Mouse (Mus musculus): Measurements from ENCODE around the gene Pik3cd.

The Pik3cd gene

GRCm38 (mm10) chr4:149724916-149725470 lies 22.6 kb upstream of the Pik3cd start:
- no peak for ATAC-seq (ENCODE audit: low TSS enrichment)

GRCm38 (mm10) chr4:149723855-149724731 lies 21.7 kb upstream of the Pik3cd start:
- ATAC-seq (ENCODE audit: low TSS enrichment), result peak; percentile 70

- ATAC-seq (ENCODE audit: low TSS enrichment), result no peak
Observed at GRCm38 (mm10) chr4:149723021-149723390, 20.6 kb upstream of the Pik3cd start.

GRCm38 (mm10) chr4:149722104-149723020 lies 20.0 kb upstream of the Pik3cd start:
- no peak for ATAC-seq (ENCODE audit: low TSS enrichment)

GRCm38 (mm10) chr4:149721163-149721562 lies 18.8 kb upstream of the Pik3cd start:
- ATAC-seq (ENCODE audit: low TSS enrichment), result no peak

GRCm38 (mm10) chr4:149719686-149720085 lies 17.3 kb upstream of the Pik3cd start:
- peak; percentile 52; the same call in 1 of the 2 replicates for ATAC-seq (ENCODE audit: low TSS enrichment)

- ATAC-seq (ENCODE audit: low TSS enrichment), result no peak
Observed at GRCm38 (mm10) chr4:149714542-149714941, 12.2 kb upstream of the Pik3cd start.

- ATAC-seq (ENCODE audit: low TSS enrichment), result peak; percentile 33; the same call in 1 of the 2 replicates
Observed at GRCm38 (mm10) chr4:149711955-149712354, 9.6 kb upstream of the Pik3cd start.

GRCm38 (mm10) chr4:149711485-149711884 lies 9.1 kb upstream of the Pik3cd start:
- no peak for ATAC-seq (ENCODE audit: low TSS enrichment)

GRCm38 (mm10) chr4:149710510-149710909 lies 8.1 kb upstream of the Pik3cd start:
- peak; percentile 96 for ATAC-seq (ENCODE audit: low TSS enrichment)

GRCm38 (mm10) chr4:149705941-149706340 lies 3.6 kb upstream of the Pik3cd start:
- ATAC-seq (ENCODE audit: low TSS enrichment), result no peak

- no peak for ATAC-seq (ENCODE audit: low TSS enrichment)
Observed at GRCm38 (mm10) chr4:149705298-149705697, 2.9 kb upstream of the Pik3cd start.

- ATAC-seq (ENCODE audit: low TSS enrichment), result no peak
Observed at GRCm38 (mm10) chr4:149701426-149702209, 753 bp downstream of the Pik3cd start.

GRCm38 (mm10) chr4:149699953-149700352 lies 2.4 kb downstream of the Pik3cd start:
- ATAC-seq (ENCODE audit: low TSS enrichment), result no peak

GRCm38 (mm10) chr4:149698197-149698821 lies 4.1 kb downstream of the Pik3cd start:
- peak; percentile 89 for ATAC-seq (ENCODE audit: low TSS enrichment)

GRCm38 (mm10) chr4:149697506-149698196 lies 4.7 kb downstream of the Pik3cd start:
- ATAC-seq (ENCODE audit: low TSS enrichment), result peak; percentile 36; the same call in 1 of the 2 replicates

- no peak for ATAC-seq (ENCODE audit: low TSS enrichment)
Observed at GRCm38 (mm10) chr4:149696189-149696971, 6.0 kb downstream of the Pik3cd start.

- ATAC-seq (ENCODE audit: low TSS enrichment), result no peak
Observed at GRCm38 (mm10) chr4:149691368-149691767, 11.0 kb downstream of the Pik3cd start.

- no peak for ATAC-seq (ENCODE audit: low TSS enrichment)
Observed at GRCm38 (mm10) chr4:149690828-149691280, 11.5 kb downstream of the Pik3cd start.
